Mouse (Mus musculus): Measurements from ENCODE around the gene Zfp882.
"Not testable (repeated sequence)": the region's sequence is repeated elsewhere in the genome, so short reads cannot be mapped to it uniquely, and the experiment has no call there.

Zfp882 gene

DNA sequence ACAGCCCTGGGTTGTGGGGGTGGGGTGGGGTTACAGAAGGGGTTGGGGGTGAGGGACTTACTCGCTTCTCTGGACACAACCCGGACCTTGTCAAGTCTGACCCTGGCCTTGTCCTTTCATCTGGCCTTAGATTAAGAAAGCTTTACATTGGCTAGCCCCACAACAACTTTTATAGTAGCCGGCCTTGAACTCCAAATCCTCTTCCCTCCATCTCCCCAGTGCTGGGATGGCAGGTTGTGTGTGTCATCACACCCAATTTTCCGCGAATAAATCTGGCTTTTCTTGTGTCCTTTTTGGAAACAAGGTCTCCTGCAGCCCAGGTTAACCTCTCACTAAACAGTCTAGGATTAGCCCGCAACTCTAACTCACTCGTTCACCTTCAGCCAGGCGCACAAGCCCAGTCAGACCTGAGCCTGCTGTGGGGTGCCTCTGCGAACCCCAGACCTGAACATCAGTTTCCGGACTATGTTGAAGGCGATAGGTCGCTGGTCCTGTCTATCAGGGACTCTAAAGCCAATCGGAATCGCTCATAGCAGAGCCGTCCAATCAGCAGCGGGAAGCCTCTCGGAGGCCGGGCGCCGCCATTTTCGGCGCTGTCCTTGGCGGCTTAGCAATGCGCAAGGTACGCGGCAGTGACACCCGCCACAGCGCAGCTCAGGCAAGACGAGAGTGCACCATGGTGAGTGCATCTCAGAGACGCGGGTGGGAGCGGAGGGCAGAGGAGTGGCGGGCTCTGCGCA lies 42.2 kb downstream of the Zfp882 start, which contains the start of gene Zfp961:
Zfp961 (plus strand) TSS at position 557 of the 740 bp plus-strand sequence.
- H3K4me3 ChIP-seq (replicated peaks; ENCODE audit: low read length), result peak within 1 kb of the TSS; percentile 88
- TF ChIP-seq NANOG (IDR thresholded peaks at IDR 0.05; ENCODE audit: borderline replicate concordance, low read length), result no peak
- H3K36me3 ChIP-seq (ENCODE audit: insufficient read depth, low read length), result peaks cover 30% of the 10 kb centered on the region
- H3K4me1 ChIP-seq (replicated peaks; ENCODE audit: low read depth, low read length), result peaks cover 19% of the 10 kb centered on the region
- H3K27me3 ChIP-seq (ENCODE audit: insufficient read depth, low read length), result 0 out of 2 replicates have a peak, but pooled peaks cover under 1% of the 10 kb centered on the region
- peaks cover 35% of the 10 kb centered on the region for H3K9me3 ChIP-seq (ENCODE audit: low read length)

DNA sequence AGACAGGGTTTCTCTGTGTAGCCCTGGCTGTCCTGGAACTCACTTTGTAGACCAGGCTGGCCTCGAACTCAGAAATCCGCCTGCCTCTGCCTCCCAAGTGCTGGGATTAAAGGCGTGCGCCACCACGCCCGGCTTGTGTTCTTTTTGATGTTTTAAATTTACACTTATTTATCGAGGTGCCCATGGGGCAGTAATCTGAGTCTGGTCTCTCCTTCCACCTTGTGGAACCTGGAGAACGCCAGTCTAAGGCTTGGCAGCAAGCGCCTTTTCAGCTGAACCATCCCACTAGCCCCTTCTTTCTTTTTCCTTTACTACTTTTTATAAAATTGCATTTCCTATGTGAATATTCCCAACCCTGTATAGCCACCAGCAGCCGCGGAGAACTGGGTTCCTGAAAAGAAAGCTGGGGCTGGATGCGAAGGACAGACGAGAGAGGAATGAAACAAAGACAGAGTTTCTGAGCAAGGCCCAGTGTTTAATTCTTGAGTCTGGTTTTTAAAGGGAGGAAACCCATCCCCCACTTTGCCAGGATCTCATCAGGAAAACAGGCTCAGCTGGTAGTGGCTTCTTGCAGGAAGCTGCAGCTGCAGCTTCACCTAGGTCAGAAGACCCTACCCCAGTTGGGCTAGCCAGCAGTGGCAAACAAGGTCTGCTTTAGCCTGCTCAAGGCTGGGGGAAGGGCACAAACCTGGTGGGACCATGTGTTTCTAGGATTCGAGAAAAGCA lies 43.2 kb downstream of the Zfp882 start:
- Histone ChIP-seq H3K27me3 (ENCODE audit: insufficient read depth, low read length) (no peaks in the 10 kb centered on the region), H3K4me3 (replicated peaks; ENCODE audit: low read length) (peak overlapping the region; percentile 88), H3K36me3 (ENCODE audit: insufficient read depth, low read length) (peaks cover 34% of the 10 kb centered on the region), H3K4me1 (replicated peaks; ENCODE audit: low read depth, low read length) (peaks cover 19% of the 10 kb centered on the region), H3K9me3 (ENCODE audit: low read length) (peaks cover 43% of the 10 kb centered on the region)
- TF ChIP-seq CTCF (conservative IDR thresholded peaks at IDR 0.05; ENCODE audit: low read length) (no peak), NANOG (IDR thresholded peaks at IDR 0.05; ENCODE audit: borderline replicate concordance, low read length) (no peak), POU5F1 (IDR thresholded peaks at IDR 0.05; ENCODE audit: borderline replicate concordance, low read length) (no peak)

DNA sequence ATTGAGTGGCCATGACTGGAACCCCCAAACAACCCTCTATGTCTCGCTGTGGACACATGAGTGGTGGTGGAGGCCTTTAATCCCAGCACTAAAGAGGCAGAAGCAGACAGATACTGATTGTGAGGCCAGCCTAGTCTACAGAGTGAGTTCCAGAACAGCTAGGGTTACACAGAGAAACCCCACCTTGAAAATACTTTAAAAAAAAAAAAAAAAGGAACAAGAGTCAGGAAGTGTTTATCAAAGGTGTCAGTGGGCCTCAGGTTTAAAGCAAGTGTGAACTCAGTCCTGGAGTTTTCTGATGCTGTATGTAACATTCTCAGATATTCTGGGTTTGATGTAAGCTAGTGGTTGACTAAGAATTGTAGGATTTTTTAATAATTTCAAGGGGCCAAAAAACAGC lies 44.1 kb downstream of the Zfp882 start:
- TF ChIP-seq CTCF (conservative IDR thresholded peaks at IDR 0.05; ENCODE audit: low read length) (no peak), POU5F1 (IDR thresholded peaks at IDR 0.05; ENCODE audit: borderline replicate concordance, low read length) (no peak), NANOG (IDR thresholded peaks at IDR 0.05; ENCODE audit: borderline replicate concordance, low read length) (no peak)
- Histone ChIP-seq H3K36me3 (ENCODE audit: insufficient read depth, low read length) (peaks cover 36% of the 10 kb centered on the region), H3K27me3 (ENCODE audit: insufficient read depth, low read length) (no peaks in the 10 kb centered on the region), H3K4me1 (replicated peaks; ENCODE audit: low read depth, low read length) (peaks cover 19% of the 10 kb centered on the region), H3K9me3 (ENCODE audit: low read length) (peaks cover 49% of the 10 kb centered on the region), H3K4me3 (replicated peaks; ENCODE audit: low read length) (peak overlapping the region; percentile 88)

DNA sequence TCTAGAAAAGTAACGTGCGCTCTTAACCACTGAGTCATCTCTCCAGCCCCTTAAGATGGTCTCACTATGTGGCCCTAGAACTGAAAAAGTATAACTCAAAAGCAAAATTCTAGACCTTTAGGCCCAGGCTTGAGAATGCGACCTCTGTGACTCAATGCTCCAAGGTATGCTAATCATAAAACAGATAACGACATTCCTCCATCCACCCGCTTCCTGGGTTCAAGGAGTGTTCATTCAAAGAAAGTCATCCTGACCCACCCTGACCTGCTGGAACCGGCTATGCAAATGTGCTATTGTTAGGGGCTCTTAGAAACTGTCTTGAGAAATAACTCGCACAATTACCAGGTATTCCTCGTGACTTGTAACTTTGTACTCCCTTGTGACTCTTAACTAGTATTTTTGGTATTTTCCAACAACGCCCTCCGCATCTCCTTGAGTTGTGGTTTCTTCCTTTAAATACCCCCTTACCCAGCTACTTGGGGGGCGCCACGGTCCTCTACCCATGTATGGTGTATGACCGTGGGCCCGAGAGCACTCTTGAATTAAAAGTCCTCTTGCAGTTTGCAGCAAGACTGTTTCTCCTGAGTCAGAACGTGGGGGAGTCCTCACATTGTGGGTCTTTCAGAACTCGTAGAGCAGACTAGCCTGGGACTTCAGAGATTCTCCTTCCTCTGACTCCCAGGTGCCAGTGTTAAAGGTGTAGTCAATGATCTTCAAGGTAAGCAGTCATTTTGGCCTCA lies 44.7 kb downstream of the Zfp882 start:
- Histone ChIP-seq H3K4me3 (replicated peaks; ENCODE audit: low read length) (peak overlapping the region; percentile 88; the same call in 1 of the 2 replicates), H3K4me1 (replicated peaks; ENCODE audit: low read depth, low read length) (peaks cover 19% of the 10 kb centered on the region), H3K36me3 (ENCODE audit: insufficient read depth, low read length) (peaks cover 42% of the 10 kb centered on the region), H3K9me3 (ENCODE audit: low read length) (peaks cover 56% of the 10 kb centered on the region)
- not testable (repeated sequence) for H3K27me3 ChIP-seq (ENCODE audit: insufficient read depth, low read length)

DNA sequence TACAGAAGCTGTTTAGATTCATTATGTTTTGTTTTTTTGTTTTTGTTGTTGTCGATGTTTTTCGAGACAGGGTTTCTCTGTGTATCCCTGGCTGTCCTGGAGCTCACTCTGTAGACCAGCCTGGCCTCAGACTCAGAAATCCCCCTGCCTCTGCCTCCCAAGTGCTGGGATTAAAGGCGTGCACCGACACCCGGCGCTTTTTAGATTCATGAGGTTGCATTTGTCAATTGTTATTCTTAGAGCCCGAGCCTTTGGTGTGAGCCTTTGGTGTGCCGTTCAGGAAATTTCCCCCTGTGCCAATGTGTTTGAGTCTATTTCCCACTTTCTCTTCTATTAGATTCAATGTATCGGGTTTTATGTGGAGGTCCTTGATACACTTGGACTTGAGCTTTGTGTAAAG lies 46.3 kb downstream of the Zfp882 start:
- H3K27me3 ChIP-seq (ENCODE audit: insufficient read depth, low read length), result no peaks in the 10 kb centered on the region
- 0 out of 2 replicates have a peak overlapping the region, but pooled peaks have one; percentile 3 for H3K4me3 ChIP-seq (replicated peaks; ENCODE audit: low read length)
- peaks cover 68% of the 10 kb centered on the region for H3K9me3 ChIP-seq (ENCODE audit: low read length)
- H3K4me1 ChIP-seq (replicated peaks; ENCODE audit: low read depth, low read length), result peaks cover 19% of the 10 kb centered on the region
- TF ChIP-seq POU5F1 (IDR thresholded peaks at IDR 0.05; ENCODE audit: borderline replicate concordance, low read length) (no peak), CTCF (conservative IDR thresholded peaks at IDR 0.05; ENCODE audit: low read length) (no peak), NANOG (IDR thresholded peaks at IDR 0.05; ENCODE audit: borderline replicate concordance, low read length) (no peak)
- peaks cover 52% of the 10 kb centered on the region for H3K36me3 ChIP-seq (ENCODE audit: insufficient read depth, low read length)

DNA sequence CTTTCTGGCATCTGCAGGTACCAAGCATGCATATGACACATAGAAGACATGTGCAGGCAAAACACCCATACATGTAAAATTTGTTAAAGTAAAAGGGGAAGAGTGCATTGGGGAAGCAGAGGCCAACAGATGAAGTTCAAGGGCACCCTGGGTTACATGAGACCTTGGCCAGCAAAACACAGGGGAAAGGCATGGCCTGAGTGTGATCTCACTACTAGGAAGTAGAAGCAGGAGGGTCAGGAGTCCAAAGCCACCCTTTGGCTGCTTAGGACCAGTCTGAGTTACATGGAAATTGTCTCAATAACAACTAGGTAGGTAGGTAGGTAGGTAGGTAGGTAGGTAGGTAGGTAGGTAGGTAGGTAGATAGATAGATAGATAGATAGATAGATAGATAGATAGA lies 52.1 kb downstream of the Zfp882 start:
- TF ChIP-seq CTCF (conservative IDR thresholded peaks at IDR 0.05; ENCODE audit: low read length), result no peak
- Histone ChIP-seq H3K36me3 (ENCODE audit: insufficient read depth, low read length) (peaks cover 75% of the 10 kb centered on the region), H3K4me3 (replicated peaks; ENCODE audit: low read length) (no peak overlapping the region), H3K9me3 (ENCODE audit: low read length) (peaks cover 56% of the 10 kb centered on the region), H3K4me1 (replicated peaks; ENCODE audit: low read depth, low read length) (peaks cover 34% of the 10 kb centered on the region), H3K27me3 (ENCODE audit: insufficient read depth, low read length) (no peaks in the 10 kb centered on the region)

DNA sequence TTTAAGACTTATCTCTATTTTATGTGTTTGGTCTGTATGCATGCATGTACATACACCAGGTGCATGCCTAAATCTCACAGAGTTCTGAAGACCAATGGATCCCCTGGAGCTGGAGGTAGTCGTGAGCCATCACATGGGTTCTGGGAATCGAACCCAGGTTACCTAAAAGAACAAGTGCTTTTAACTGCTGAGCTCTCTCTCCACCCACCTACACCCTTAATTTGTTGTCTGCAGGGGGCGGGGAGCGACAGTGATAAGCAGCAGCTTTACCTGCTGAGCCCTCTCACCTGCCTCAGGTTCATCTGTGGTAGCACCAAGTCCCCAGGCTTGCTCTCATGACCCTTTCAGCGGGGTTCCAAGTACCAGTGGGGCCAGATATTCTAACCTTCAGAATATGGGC lies 53.4 kb downstream of the Zfp882 start:
- Histone ChIP-seq H3K27me3 (ENCODE audit: insufficient read depth, low read length) (no peaks in the 10 kb centered on the region), H3K36me3 (ENCODE audit: insufficient read depth, low read length) (peaks cover 84% of the 10 kb centered on the region), H3K4me3 (replicated peaks; ENCODE audit: low read length) (no peak overlapping the region), H3K4me1 (replicated peaks; ENCODE audit: low read depth, low read length) (peaks cover 34% of the 10 kb centered on the region), H3K9me3 (ENCODE audit: low read length) (peaks cover 58% of the 10 kb centered on the region)
- TF ChIP-seq POU5F1 (IDR thresholded peaks at IDR 0.05; ENCODE audit: borderline replicate concordance, low read length) (no peak), NANOG (IDR thresholded peaks at IDR 0.05; ENCODE audit: borderline replicate concordance, low read length) (no peak), CTCF (conservative IDR thresholded peaks at IDR 0.05; ENCODE audit: low read length) (no peak)

DNA sequence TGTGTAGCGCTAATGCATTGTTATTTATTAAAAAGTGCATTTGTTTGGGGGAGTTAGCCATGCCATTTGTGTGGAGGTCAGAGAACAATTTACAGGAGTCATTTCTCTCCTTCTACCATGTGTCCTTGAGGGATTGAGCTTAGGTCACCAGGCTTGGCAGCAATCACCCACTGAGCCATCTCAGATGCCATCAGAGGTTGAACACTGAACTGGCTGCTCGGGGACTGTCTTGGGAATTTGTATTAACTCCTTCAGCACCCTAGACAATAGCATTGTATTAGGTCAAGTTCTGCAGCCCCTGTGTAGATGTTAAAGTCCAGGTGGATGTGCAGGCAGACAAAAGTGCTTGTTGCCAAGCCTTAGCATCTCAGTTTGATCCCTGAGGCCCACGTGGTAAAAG lies 55.6 kb downstream of the Zfp882 start:
- Histone ChIP-seq H3K4me3 (replicated peaks; ENCODE audit: low read length) (no peak overlapping the region), H3K9me3 (ENCODE audit: low read length) (peaks cover 50% of the 10 kb centered on the region), H3K4me1 (replicated peaks; ENCODE audit: low read depth, low read length) (peaks cover 34% of the 10 kb centered on the region), H3K27me3 (ENCODE audit: insufficient read depth, low read length) (no peaks in the 10 kb centered on the region), H3K36me3 (ENCODE audit: insufficient read depth, low read length) (peaks cover 92% of the 10 kb centered on the region)
- TF ChIP-seq POU5F1 (IDR thresholded peaks at IDR 0.05; ENCODE audit: borderline replicate concordance, low read length), result no peak
- no peak for TF ChIP-seq NANOG (IDR thresholded peaks at IDR 0.05; ENCODE audit: borderline replicate concordance, low read length)
- no peak for TF ChIP-seq CTCF (conservative IDR thresholded peaks at IDR 0.05; ENCODE audit: low read length)

Measured in E14TG2a.4 (cell line).